Mouse (Mus musculus): ENCODE measurements around the gene Thyn1. TPM values are rescaled to one million over a fixed set of nuclear protein-coding genes. Genes with fewer than 3 reads are reported as not detected.

Gene Thyn1
- polyA plus RNA-seq, 1 experiment from 2014 or later = 154 TPM

DNA sequence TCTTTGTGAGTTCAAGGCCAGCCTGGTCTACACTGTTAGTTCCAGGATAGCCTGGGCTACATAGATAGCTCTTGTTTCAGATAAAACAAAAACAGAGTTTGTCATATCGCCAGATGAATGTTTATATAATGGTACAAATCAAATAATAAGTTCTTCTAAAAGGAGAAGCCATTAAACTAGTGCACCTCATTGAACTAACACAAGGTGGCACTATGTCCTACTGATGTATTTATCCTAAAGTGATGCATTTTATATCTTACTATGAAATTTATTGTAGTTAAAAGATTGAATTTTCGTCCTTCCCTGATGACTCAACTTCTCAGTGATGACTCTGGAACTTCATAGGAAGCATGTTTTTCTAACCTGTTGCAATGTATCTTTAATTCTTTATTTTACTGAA, 50.0 kb downstream of the Thyn1 start:
- Histone ChIP-seq H3K4me1 (replicated peaks) (no peaks in the 10 kb centered on the region), H3K27ac (no peak overlapping the region), H3K4me2 (replicated peaks) (no peak overlapping the region), H3K27me3 (replicated peaks) (no peaks in the 10 kb centered on the region), H3K9ac (no peak overlapping the region), H3K4me3 (replicated peaks) (no peak overlapping the region), H3K36me3 (peaks cover 38% of the 10 kb centered on the region), H3K9me3 (no peaks in the 10 kb centered on the region)
- 88% methylated on average over 2 of the region's 2 CpGs for WGBS
- no peak for ATAC-seq

Other genes with a start within 250 kb of the Thyn1 start
- gene Glb1l2, start 193.2 kb upstream of the Thyn1 start, polyA plus RNA-seq (2015; fragmentation: Nextera tagmentation; extraction: Ambion mirVana) = 1.3 and 1.9 TPM in 2 replicates
- not detected in 2 replicates for gene Glb1l3, start 138.8 kb upstream of the Thyn1 start, polyA plus RNA-seq (2015; fragmentation: Nextera tagmentation; extraction: Ambion mirVana)
- not detected in 2 replicates for gene Gm1110, start 76.6 kb upstream of the Thyn1 start, polyA plus RNA-seq (2015; fragmentation: Nextera tagmentation; extraction: Ambion mirVana)
- 34.7 and 36.6 TPM in 2 replicates for gene Acad8, start 144 bp upstream of the Thyn1 start, polyA plus RNA-seq (2015; fragmentation: Nextera tagmentation; extraction: Ambion mirVana)
- 30.9 and 32.3 TPM in 2 replicates for gene Vps26b, start 30.4 kb downstream of the Thyn1 start, polyA plus RNA-seq (2015; fragmentation: Nextera tagmentation; extraction: Ambion mirVana)
- 23.7 and 25.9 TPM in 2 replicates for gene Ncapd3, start 30.5 kb downstream of the Thyn1 start, polyA plus RNA-seq (2015; fragmentation: Nextera tagmentation; extraction: Ambion mirVana)
- gene Jam3, start 155.7 kb downstream of the Thyn1 start, polyA plus RNA-seq (2015; fragmentation: Nextera tagmentation; extraction: Ambion mirVana) = 42.7 and 55.1 TPM in 2 replicates

Data from intestine, embryonic 15.5 days (tissue).